Mouse (Mus musculus): ENCODE data around the gene Sgsm1. TPM values are rescaled to one million over a fixed set of nuclear protein-coding genes. Genes with fewer than 3 reads are reported as not detected.

The Sgsm1 gene
- polyA plus RNA-seq, 1 experiment from 2014 or later: 2.4 TPM

DNA sequence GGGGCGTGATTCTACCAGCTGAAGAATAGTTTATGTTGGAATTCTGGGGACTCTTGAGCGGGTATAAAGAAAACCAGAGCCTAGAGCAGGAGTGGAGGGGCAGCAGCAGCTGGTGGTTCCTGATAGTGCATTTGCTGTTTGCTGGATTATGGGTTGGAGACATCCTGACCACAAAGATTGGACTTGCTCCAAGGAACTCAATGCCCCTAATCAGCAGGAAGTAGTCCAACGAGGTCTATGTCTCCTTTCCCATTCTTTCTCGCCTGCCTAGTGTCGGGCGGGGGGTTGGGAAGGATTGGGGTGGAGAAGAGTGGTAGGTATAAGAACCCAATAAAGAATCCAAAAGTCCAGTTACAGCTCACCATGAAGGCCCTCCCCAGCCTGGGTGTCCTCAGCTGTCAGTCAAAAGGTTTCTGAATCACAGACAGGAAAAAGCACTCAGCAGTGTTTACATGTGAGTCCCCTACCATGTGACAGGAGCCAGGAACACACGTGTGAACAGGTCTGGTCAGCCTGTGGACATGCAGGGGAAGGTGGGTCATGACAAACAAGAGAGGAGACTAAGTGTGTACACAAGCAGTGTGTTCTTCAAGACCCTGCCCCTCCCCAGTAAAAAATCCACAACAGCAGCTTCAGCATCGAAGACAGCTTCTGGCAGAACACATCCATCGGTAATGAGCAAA, 103.8 kb downstream of the Sgsm1 start:
- 32% methylated on average over 9 of the region's 9 CpGs for WGBS
- Histone ChIP-seq H3K4me2 (no peak overlapping the region), H3K36me3 (no peaks in the 10 kb centered on the region), H3K9me3 (replicated peaks) (peaks cover 5% of the 10 kb centered on the region), H3K4me3 (no peak overlapping the region), H3K9ac (no peak overlapping the region), H3K4me1 (replicated peaks) (peaks cover 43% of the 10 kb centered on the region), H3K27me3 (replicated peaks) (no peaks in the 10 kb centered on the region), H3K27ac (ENCODE audit: poor library complexity, severe bottlenecking) (peak overlapping the region; percentile 69)
- peak; percentile 34; the same call in 1 of the 2 replicates for ATAC-seq (ENCODE audit: insufficient number of reproducible peaks, low FRiP score)

DNA sequence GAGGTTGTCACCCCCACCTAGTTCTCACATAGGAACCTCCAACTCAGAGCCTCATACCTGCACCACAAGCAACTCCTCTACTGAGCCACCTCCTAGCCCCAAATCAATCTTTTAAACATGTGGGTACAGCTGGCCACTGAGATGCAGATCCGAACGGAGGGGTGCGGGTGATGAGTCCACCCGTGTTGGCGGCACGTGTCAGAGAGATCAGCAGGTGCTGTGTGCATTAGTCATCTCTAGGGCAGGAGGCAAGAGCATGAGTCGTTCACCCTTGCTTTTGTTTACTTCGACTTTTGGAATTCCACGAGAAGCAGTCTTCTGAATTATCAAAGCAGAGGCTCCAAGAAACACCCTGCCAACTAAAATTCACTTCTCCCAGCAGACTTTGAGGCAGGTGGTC, 106.4 kb downstream of the Sgsm1 start:
- Histone ChIP-seq H3K36me3 (no peaks in the 10 kb centered on the region), H3K27ac (ENCODE audit: poor library complexity, severe bottlenecking) (no peak overlapping the region), H3K9ac (no peak overlapping the region), H3K9me3 (replicated peaks) (peaks cover 8% of the 10 kb centered on the region), H3K4me2 (no peak overlapping the region), H3K4me3 (no peak overlapping the region), H3K4me1 (replicated peaks) (peaks cover 31% of the 10 kb centered on the region), H3K27me3 (replicated peaks) (no peaks in the 10 kb centered on the region)
- WGBS: 81% methylated on average over 9 of the region's 9 CpGs
- ATAC-seq (ENCODE audit: insufficient number of reproducible peaks, low FRiP score): no peak

GRCm38 (mm10) chr5:113199772-113200134, 110.8 kb downstream of the Sgsm1 start:
- ATAC-seq (ENCODE audit: insufficient number of reproducible peaks, low FRiP score): 0 out of 2 replicates have a peak, but pooled peaks have one; percentile 10
- Histone ChIP-seq H3K4me2 (no peak overlapping the region), H3K27ac (ENCODE audit: poor library complexity, severe bottlenecking) (peak overlapping the region; percentile 59), H3K4me1 (replicated peaks) (peaks cover 38% of the 10 kb centered on the region), H3K27me3 (replicated peaks) (no peaks in the 10 kb centered on the region), H3K9ac (no peak overlapping the region), H3K4me3 (no peak overlapping the region), H3K36me3 (no peaks in the 10 kb centered on the region), H3K9me3 (replicated peaks) (peaks cover 8% of the 10 kb centered on the region)
- WGBS: 75% methylated on average over 10 of the region's 10 CpGs

DNA sequence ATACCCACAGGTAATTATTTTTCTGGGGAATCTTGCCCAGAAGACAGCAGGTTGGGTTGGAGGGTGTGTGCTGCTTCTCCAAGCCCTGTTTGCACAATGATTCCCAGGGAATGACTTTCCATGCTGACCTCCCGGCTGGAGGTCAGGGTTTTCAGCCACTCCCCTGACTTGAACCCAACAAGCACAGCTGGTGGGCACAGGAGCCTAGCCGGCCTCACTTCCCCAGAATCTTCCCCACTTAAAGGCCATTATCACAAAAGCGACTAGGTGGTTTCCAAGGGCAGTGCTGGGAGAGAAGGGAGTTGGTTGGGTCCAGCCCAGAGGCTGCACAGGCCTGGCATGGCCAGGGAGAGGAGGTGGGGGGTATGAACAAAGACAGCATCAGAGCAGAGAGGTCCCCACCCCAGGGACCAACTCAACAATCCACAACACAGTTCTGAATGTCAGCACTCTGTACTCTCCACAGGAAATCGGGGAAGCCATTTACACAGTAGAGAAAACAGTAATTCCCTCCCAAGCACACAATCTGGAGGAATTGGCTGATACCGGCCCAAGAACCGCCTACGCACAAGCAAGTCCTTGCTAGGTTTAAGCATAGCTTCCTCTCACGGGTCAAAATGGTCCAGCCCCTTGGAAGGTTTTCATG, 111.3 kb downstream of the Sgsm1 start:
- Histone ChIP-seq H3K36me3 (no peaks in the 10 kb centered on the region), H3K4me2 (no peak overlapping the region), H3K27me3 (replicated peaks) (no peaks in the 10 kb centered on the region), H3K4me1 (replicated peaks) (peaks cover 38% of the 10 kb centered on the region), H3K27ac (ENCODE audit: poor library complexity, severe bottlenecking) (peak overlapping the region; percentile 59), H3K9ac (no peak overlapping the region), H3K4me3 (no peak overlapping the region), H3K9me3 (replicated peaks) (peaks cover 8% of the 10 kb centered on the region)
- ATAC-seq (ENCODE audit: insufficient number of reproducible peaks, low FRiP score): peak; percentile 30; the same call in 1 of the 2 replicates
- 38% methylated on average over 8 of the region's 8 CpGs for WGBS

- Histone ChIP-seq H3K4me1 (replicated peaks) (peaks cover 38% of the 10 kb centered on the region), H3K27me3 (replicated peaks) (no peaks in the 10 kb centered on the region), H3K9ac (0 out of 2 replicates have a peak overlapping the region, but pooled peaks have one; percentile 5), H3K27ac (ENCODE audit: poor library complexity, severe bottlenecking) (peak overlapping the region; percentile 38), H3K4me3 (no peak overlapping the region), H3K4me2 (no peak overlapping the region), H3K9me3 (replicated peaks) (0 out of 2 replicates have a peak, but pooled peaks cover 3% of the 10 kb centered on the region), H3K36me3 (no peaks in the 10 kb centered on the region)
- peak; percentile 47 for ATAC-seq (ENCODE audit: insufficient number of reproducible peaks, low FRiP score)
- WGBS: 21% methylated on average over 9 of the region's 9 CpGs
Measured at GRCm38 (mm10) chr5:113196916-113197794, 113.4 kb downstream of the Sgsm1 start.

DNA sequence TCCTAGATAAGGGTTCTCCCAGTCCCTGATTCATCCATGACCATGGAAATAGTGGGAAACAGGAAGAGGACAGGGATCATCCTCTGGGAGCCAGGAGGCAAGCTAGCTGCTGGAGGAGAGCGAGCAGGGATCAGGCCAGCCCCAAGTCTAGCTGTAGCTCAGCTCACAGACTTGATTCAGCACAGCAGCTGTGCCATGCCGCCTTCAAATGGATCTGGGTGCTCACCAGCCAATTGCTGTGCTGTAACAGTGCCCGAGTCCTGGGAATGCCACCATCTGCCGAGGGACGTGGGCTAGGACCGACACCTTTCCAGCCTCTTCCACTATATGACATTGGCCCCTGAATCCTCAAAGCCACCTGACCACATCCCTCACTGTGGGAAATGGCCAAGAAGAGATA, 114.7 kb downstream of the Sgsm1 start:
- Histone ChIP-seq H3K4me2 (no peak overlapping the region), H3K4me1 (replicated peaks) (peaks cover 38% of the 10 kb centered on the region), H3K27me3 (replicated peaks) (0 out of 2 replicates have a peak, but pooled peaks cover 6% of the 10 kb centered on the region), H3K9me3 (replicated peaks) (no peaks in the 10 kb centered on the region), H3K36me3 (no peaks in the 10 kb centered on the region), H3K27ac (ENCODE audit: poor library complexity, severe bottlenecking) (no peak overlapping the region), H3K9ac (no peak overlapping the region), H3K4me3 (no peak overlapping the region)
- 90% methylated on average over 6 of the region's 6 CpGs for WGBS
- ATAC-seq (ENCODE audit: insufficient number of reproducible peaks, low FRiP score): no peak

- 84% methylated on average over 12 of the region's 12 CpGs for WGBS
- Histone ChIP-seq H3K9ac (no peak overlapping the region), H3K27ac (ENCODE audit: poor library complexity, severe bottlenecking) (no peak overlapping the region), H3K4me1 (replicated peaks) (peaks cover 38% of the 10 kb centered on the region), H3K36me3 (no peaks in the 10 kb centered on the region), H3K4me3 (no peak overlapping the region), H3K9me3 (replicated peaks) (no peaks in the 10 kb centered on the region), H3K4me2 (no peak overlapping the region), H3K27me3 (replicated peaks) (0 out of 2 replicates have a peak, but pooled peaks cover 6% of the 10 kb centered on the region)
- ATAC-seq (ENCODE audit: insufficient number of reproducible peaks, low FRiP score): no peak
Measured at GRCm38 (mm10) chr5:113195451-113195850, 115.1 kb downstream of the Sgsm1 start.

DNA sequence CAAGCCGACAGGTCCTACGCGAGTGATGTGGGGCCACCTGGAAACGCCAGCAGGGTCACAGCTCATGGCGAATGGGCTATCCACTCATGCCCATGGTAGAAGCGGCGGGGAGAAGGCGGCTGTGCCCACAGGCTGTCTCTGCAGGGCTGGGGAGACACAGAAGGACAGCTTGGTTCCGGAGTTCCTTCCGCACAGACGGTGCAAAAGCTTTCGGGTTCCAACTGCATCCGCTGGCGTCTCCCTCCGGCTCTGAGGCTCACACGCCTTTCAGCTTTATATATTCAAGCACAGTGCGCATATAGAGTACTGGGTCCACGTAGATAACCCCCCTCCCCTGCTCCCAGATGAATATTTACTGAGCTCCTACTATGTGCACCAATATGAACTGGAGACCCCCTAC, 116.8 kb downstream of the Sgsm1 start:
- no peaks in the 10 kb centered on the region for H3K36me3 ChIP-seq
- no peak overlapping the region for H3K9ac ChIP-seq
- H3K4me3 ChIP-seq: no peak overlapping the region
- H3K9me3 ChIP-seq (replicated peaks): no peaks in the 10 kb centered on the region
- ATAC-seq (ENCODE audit: insufficient number of reproducible peaks, low FRiP score): no peak
- WGBS: 88% methylated on average over 18 of the region's 18 CpGs
- H3K27me3 ChIP-seq (replicated peaks): 0 out of 2 replicates have a peak, but pooled peaks cover 6% of the 10 kb centered on the region
- no peak overlapping the region for H3K4me2 ChIP-seq
- no peak overlapping the region for H3K27ac ChIP-seq (ENCODE audit: poor library complexity, severe bottlenecking)
- peaks cover 25% of the 10 kb centered on the region for H3K4me1 ChIP-seq (replicated peaks)

Small RNA genes within 50 kb of the gene (microRNA-seq; reads per million reads assigned to microRNA genes)
- gene Mir7229 (not detected), gene Mir7230 (not detected)

Other genes starting within 250 kb of the Sgsm1 start
- not detected in 2 replicates for gene Crybb2, start 240.7 kb downstream of the Sgsm1 start, polyA plus RNA-seq (2016; fragmentation: Nextera tagmentation; extraction: Ambion mirVana)
- 1.4 and 1.5 TPM in 2 replicates for gene Crybb3, start 229.2 kb downstream of the Sgsm1 start, polyA plus RNA-seq (2016; fragmentation: Nextera tagmentation; extraction: Ambion mirVana)
- 20.0 and 22.8 TPM in 2 replicates for gene 2900026A02Rik, start 89.5 kb downstream of the Sgsm1 start, polyA plus RNA-seq (2016; fragmentation: Nextera tagmentation; extraction: Ambion mirVana)
- gene Tmem211, start 83.9 kb downstream of the Sgsm1 start, polyA plus RNA-seq (2016; fragmentation: Nextera tagmentation; extraction: Ambion mirVana): not detected in 2 replicates
- not detected in 2 replicates for gene Aym1, start 46.5 kb upstream of the Sgsm1 start, polyA plus RNA-seq (2016; fragmentation: Nextera tagmentation; extraction: Ambion mirVana)
- 5.4 TPM in 2 replicates for gene Wscd2, start 179.5 kb upstream of the Sgsm1 start, polyA plus RNA-seq (2016; fragmentation: Nextera tagmentation; extraction: Ambion mirVana)

Measured in heart, embryonic 12.5 days (tissue).